Mouse (Mus musculus): Measurements from ENCODE around the gene Fam227a. TPM values are rescaled to one million over a fixed set of nuclear protein-coding genes. Genes with fewer than 3 reads are reported as not detected.

The Fam227a gene
- polyA plus RNA-seq, 1 experiment from 2014 or later, result 4.7 TPM

GRCm38 (mm10) chr15:79615501-79615900 is 43.3 kb downstream of the Fam227a start:
- no peaks in the 10 kb centered on the region for H3K27me3 ChIP-seq (ENCODE audit: control insufficient read depth, insufficient read depth, low read length)
- H3K4me2 ChIP-seq (ENCODE audit: low read depth, low read length, severe bottlenecking), result no peak overlapping the region
- no peak overlapping the region for H3K27ac ChIP-seq (ENCODE audit: low read depth, low read length)
- H3K4me1 ChIP-seq (replicated peaks; ENCODE audit: control insufficient read depth, insufficient read depth, low read length), result no peaks in the 10 kb centered on the region
- no peak overlapping the region for H3K4me3 ChIP-seq (ENCODE audit: low read depth, low read length)
- WGBS, result 92% methylated on average over 7 of the region's 7 CpGs
- no peak overlapping the region for H3K9ac ChIP-seq (ENCODE audit: low read length)
- H3K9me3 ChIP-seq (ENCODE audit: control insufficient read depth, low read length), result no peaks in the 10 kb centered on the region
- no peak for ATAC-seq (replicated peaks; ENCODE audit: low FRiP score)
- no peaks in the 10 kb centered on the region for H3K36me3 ChIP-seq (ENCODE audit: control insufficient read depth, insufficient read depth, low read length)
- no peak for DNase-seq (ENCODE audit: low spot score)

- Histone ChIP-seq H3K9me3 (ENCODE audit: control insufficient read depth, low read length) (no peaks in the 10 kb centered on the region), H3K4me3 (ENCODE audit: low read depth, low read length) (no peak overlapping the region), H3K4me1 (replicated peaks; ENCODE audit: control insufficient read depth, insufficient read depth, low read length) (no peaks in the 10 kb centered on the region), H3K27me3 (ENCODE audit: control insufficient read depth, insufficient read depth, low read length) (peaks cover 5% of the 10 kb centered on the region; the same call in 1 of the 2 replicates), H3K27ac (ENCODE audit: low read depth, low read length) (no peak overlapping the region), H3K36me3 (ENCODE audit: control insufficient read depth, insufficient read depth, low read length) (no peaks in the 10 kb centered on the region), H3K9ac (ENCODE audit: low read length) (no peak overlapping the region), H3K4me2 (ENCODE audit: low read depth, low read length, severe bottlenecking) (no peak overlapping the region)
- ATAC-seq (replicated peaks; ENCODE audit: low FRiP score), result no peak
- 97% methylated on average over 2 of the region's 2 CpGs for WGBS
- DNase-seq (ENCODE audit: low spot score), result no peak
These were observed 49.5 kb downstream of the Fam227a start for GRCm38 (mm10) chr15:79609226-79609625.

DNA sequence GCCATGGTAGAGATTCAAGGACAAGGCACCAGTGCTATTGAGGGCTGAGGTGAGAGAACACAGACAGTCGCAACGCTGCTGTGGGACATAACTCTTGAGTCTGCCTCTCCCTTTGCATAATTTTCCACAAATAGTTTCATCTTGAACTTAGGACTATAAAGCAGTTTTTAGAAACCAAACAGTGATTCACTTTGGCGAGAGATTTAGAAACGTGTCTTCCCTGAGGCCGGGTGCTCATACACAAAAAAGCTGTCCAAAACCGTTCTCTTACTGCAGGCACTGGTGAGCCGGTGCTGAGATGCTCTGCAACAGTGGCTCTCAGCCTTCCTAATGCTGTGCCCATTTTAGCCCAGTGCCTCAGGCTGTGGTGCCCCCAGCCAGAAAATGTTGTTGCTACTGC is 50.5 kb downstream of the Fam227a start:
- Histone ChIP-seq H3K4me2 (ENCODE audit: low read depth, low read length, severe bottlenecking) (no peak overlapping the region), H3K27me3 (ENCODE audit: control insufficient read depth, insufficient read depth, low read length) (peaks cover 5% of the 10 kb centered on the region; the same call in 1 of the 2 replicates), H3K36me3 (ENCODE audit: control insufficient read depth, insufficient read depth, low read length) (no peaks in the 10 kb centered on the region), H3K9ac (ENCODE audit: low read length) (no peak overlapping the region), H3K4me1 (replicated peaks; ENCODE audit: control insufficient read depth, insufficient read depth, low read length) (no peaks in the 10 kb centered on the region), H3K27ac (ENCODE audit: low read depth, low read length) (no peak overlapping the region), H3K4me3 (ENCODE audit: low read depth, low read length) (no peak overlapping the region), H3K9me3 (ENCODE audit: control insufficient read depth, low read length) (no peaks in the 10 kb centered on the region)
- no peak for DNase-seq (ENCODE audit: low spot score)
- ATAC-seq (replicated peaks; ENCODE audit: low FRiP score), result no peak
- 76% methylated on average over 7 of the region's 7 CpGs for WGBS

DNA sequence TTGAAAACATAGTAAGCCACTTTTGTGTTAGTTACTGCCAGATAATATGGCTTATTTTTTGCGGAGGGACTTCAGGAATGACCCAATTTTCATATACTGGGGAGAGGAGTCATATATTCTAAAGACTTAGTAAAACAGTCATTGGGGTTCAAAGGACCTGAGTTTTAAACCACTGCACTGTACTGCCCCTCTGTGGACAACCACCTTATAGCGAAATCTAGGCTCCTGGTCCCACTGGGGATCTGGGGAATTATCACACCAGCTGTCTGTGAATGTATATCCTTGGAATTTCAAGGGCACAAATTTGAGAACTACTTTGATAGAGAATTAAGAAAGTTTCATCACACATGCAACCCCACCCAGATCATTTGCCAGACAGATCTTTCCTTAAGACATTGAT is 51.0 kb downstream of the Fam227a start:
- WGBS, result 59% methylated on average over 2 of the region's 2 CpGs
- Histone ChIP-seq H3K4me3 (ENCODE audit: low read depth, low read length) (no peak overlapping the region), H3K36me3 (ENCODE audit: control insufficient read depth, insufficient read depth, low read length) (no peaks in the 10 kb centered on the region), H3K27ac (ENCODE audit: low read depth, low read length) (no peak overlapping the region), H3K9me3 (ENCODE audit: control insufficient read depth, low read length) (no peaks in the 10 kb centered on the region), H3K9ac (ENCODE audit: low read length) (no peak overlapping the region), H3K4me1 (replicated peaks; ENCODE audit: control insufficient read depth, insufficient read depth, low read length) (no peaks in the 10 kb centered on the region), H3K27me3 (ENCODE audit: control insufficient read depth, insufficient read depth, low read length) (peaks cover 5% of the 10 kb centered on the region; the same call in 1 of the 2 replicates), H3K4me2 (ENCODE audit: low read depth, low read length, severe bottlenecking) (no peak overlapping the region)
- DNase-seq (ENCODE audit: low spot score), result no peak
- ATAC-seq (replicated peaks; ENCODE audit: low FRiP score), result no peak

DNA sequence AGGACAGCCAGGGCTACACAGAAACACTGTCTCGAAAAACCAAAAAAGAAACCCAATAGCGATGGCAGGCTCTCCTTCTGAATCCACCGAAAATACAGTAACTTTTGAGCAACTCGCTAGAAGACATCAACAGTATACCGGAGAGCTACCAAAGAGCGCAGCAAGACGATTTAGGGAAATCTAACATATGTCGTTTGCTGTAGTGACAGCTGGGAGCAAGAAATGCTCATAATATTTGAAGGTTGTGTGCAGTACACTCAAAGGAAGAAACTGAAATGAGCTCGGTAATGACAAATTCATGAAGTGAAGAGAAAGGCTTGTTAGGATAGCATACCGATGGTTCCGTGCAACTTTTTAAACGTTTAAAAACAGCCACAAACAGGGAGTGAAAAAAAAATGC is 52.6 kb downstream of the Fam227a start:
- Histone ChIP-seq H3K9me3 (ENCODE audit: control insufficient read depth, low read length) (no peaks in the 10 kb centered on the region), H3K4me2 (ENCODE audit: low read depth, low read length, severe bottlenecking) (no peak overlapping the region), H3K9ac (ENCODE audit: low read length) (no peak overlapping the region), H3K4me3 (ENCODE audit: low read depth, low read length) (no peak overlapping the region), H3K27ac (ENCODE audit: low read depth, low read length) (no peak overlapping the region), H3K36me3 (ENCODE audit: control insufficient read depth, insufficient read depth, low read length) (no peaks in the 10 kb centered on the region), H3K4me1 (replicated peaks; ENCODE audit: control insufficient read depth, insufficient read depth, low read length) (no peaks in the 10 kb centered on the region), H3K27me3 (ENCODE audit: control insufficient read depth, insufficient read depth, low read length) (peaks cover 5% of the 10 kb centered on the region; the same call in 1 of the 2 replicates)
- no peak for ATAC-seq (replicated peaks; ENCODE audit: low FRiP score)
- 92% methylated on average over 12 of the region's 12 CpGs for WGBS
- no peak for DNase-seq (ENCODE audit: low spot score)

GRCm38 (mm10) chr15:79604990-79605665 is 53.6 kb downstream of the Fam227a start, which contains the start of gene Dmc1:
Dmc1 (minus strand) TSS chr15:79605109.
- Histone ChIP-seq H3K27ac (ENCODE audit: low read depth, low read length) (no peak within 1 kb of the TSS), H3K36me3 (ENCODE audit: control insufficient read depth, insufficient read depth, low read length) (no peaks in the 10 kb centered on the region), H3K4me1 (replicated peaks; ENCODE audit: control insufficient read depth, insufficient read depth, low read length) (no peaks in the 10 kb centered on the region), H3K27me3 (ENCODE audit: control insufficient read depth, insufficient read depth, low read length) (peaks cover 5% of the 10 kb centered on the region; the same call in 1 of the 2 replicates), H3K9ac (ENCODE audit: low read length) (peak within 1 kb of the TSS; percentile 14; the same call in 1 of the 2 replicates), H3K4me2 (ENCODE audit: low read depth, low read length, severe bottlenecking) (peak within 1 kb of the TSS; percentile 41; the same call in 1 of the 2 replicates), H3K9me3 (ENCODE audit: control insufficient read depth, low read length) (no peaks in the 10 kb centered on the region), H3K4me3 (ENCODE audit: low read depth, low read length) (peak within 1 kb of the TSS; percentile 12; the same call in 1 of the 2 replicates)
- ATAC-seq (replicated peaks; ENCODE audit: low FRiP score) (no peak; the same call in 1 of the 2 replicates), DNase-seq (ENCODE audit: low spot score) (peak; percentile 77)
- WGBS, result 12% methylated on average over 36 of the region's 37 CpGs

DNA sequence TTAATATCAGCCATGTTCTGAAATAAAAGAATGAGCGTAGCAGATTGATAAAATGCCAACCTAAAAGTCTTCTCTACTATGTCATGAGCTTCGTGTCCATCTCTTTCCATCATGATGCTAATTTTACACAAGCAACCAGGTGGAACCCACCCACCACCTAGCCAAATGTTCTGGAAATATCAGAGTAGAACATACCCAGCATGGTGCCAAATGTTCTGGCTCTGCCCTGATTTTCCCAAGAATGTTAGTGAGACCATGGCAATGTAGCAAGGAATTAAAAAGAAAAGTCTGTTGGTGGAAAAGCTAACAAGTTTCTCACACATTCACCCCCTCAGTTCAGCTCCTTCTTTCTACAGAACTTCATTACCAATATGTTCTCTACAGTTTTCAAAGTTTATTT is 58.6 kb downstream of the Fam227a start:
- Histone ChIP-seq H3K4me2 (ENCODE audit: low read depth, low read length, severe bottlenecking) (no peak overlapping the region), H3K27ac (ENCODE audit: low read depth, low read length) (no peak overlapping the region), H3K4me3 (ENCODE audit: low read depth, low read length) (no peak overlapping the region), H3K4me1 (replicated peaks; ENCODE audit: control insufficient read depth, insufficient read depth, low read length) (no peaks in the 10 kb centered on the region), H3K27me3 (ENCODE audit: control insufficient read depth, insufficient read depth, low read length) (peaks cover 5% of the 10 kb centered on the region; the same call in 1 of the 2 replicates), H3K36me3 (ENCODE audit: control insufficient read depth, insufficient read depth, low read length) (no peaks in the 10 kb centered on the region), H3K9me3 (ENCODE audit: control insufficient read depth, low read length) (no peaks in the 10 kb centered on the region), H3K9ac (ENCODE audit: low read length) (no peak overlapping the region)
- 91% methylated on average over 2 of the region's 2 CpGs for WGBS
- no peak for ATAC-seq (replicated peaks; ENCODE audit: low FRiP score)
- DNase-seq (ENCODE audit: low spot score), result no peak

- no peaks in the 10 kb centered on the region for H3K36me3 ChIP-seq (ENCODE audit: control insufficient read depth, insufficient read depth, low read length)
- 85% methylated on average over 1 of the region's 1 CpGs for WGBS
These were observed 60.0 kb downstream of the Fam227a start for GRCm38 (mm10) chr15:79598715-79599114.

DNA sequence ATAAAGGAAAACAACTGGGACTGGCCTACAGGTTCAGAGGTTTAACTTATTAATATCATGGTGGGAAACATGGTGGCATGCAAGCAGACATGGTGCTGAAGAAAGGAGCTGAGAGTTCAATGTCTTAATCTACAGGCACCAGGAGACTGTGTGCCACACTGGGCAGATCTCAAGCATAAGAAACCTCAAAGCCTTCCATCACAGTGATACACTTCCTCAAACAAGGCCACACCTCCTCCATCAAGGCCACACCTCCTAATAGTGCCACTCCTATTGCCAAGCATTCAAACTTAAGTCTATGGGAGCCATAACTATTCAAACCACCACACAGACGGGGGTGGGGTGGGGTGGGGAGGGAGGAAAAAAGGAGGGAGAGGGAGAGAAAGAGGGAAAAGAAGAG is 77.2 kb downstream of the Fam227a start:
- H3K27me3 ChIP-seq (ENCODE audit: control insufficient read depth, insufficient read depth, low read length), result no peaks in the 10 kb centered on the region
- no peak overlapping the region for H3K9ac ChIP-seq (ENCODE audit: low read length)
- no peak overlapping the region for H3K4me2 ChIP-seq (ENCODE audit: low read depth, low read length, severe bottlenecking)
- no peaks in the 10 kb centered on the region for H3K4me1 ChIP-seq (replicated peaks; ENCODE audit: control insufficient read depth, insufficient read depth, low read length)
- H3K36me3 ChIP-seq (ENCODE audit: control insufficient read depth, insufficient read depth, low read length), result no peaks in the 10 kb centered on the region
- no peak overlapping the region for H3K4me3 ChIP-seq (ENCODE audit: low read depth, low read length)
- DNase-seq (ENCODE audit: low spot score), result no peak
- ATAC-seq (replicated peaks; ENCODE audit: low FRiP score), result no peak
- H3K9me3 ChIP-seq (ENCODE audit: control insufficient read depth, low read length), result no peaks in the 10 kb centered on the region
- WGBS, result 89% methylated on average over 1 of the region's 1 CpGs
- H3K27ac ChIP-seq (ENCODE audit: low read depth, low read length), result no peak overlapping the region

More at GRCm38 (mm10) chr15:79598715-79599114, 60.0 kb downstream of the Fam227a start:
- DNase-seq (ENCODE audit: low spot score), result no peak
- Histone ChIP-seq H3K27ac (ENCODE audit: low read depth, low read length) (no peak overlapping the region), H3K9ac (ENCODE audit: low read length) (no peak overlapping the region), H3K4me3 (ENCODE audit: low read depth, low read length) (no peak overlapping the region), H3K27me3 (ENCODE audit: control insufficient read depth, insufficient read depth, low read length) (no peaks in the 10 kb centered on the region), H3K4me2 (ENCODE audit: low read depth, low read length, severe bottlenecking) (no peak overlapping the region), H3K4me1 (replicated peaks; ENCODE audit: control insufficient read depth, insufficient read depth, low read length) (no peaks in the 10 kb centered on the region), H3K9me3 (ENCODE audit: control insufficient read depth, low read length) (no peaks in the 10 kb centered on the region)
- ATAC-seq (replicated peaks; ENCODE audit: low FRiP score), result no peak

All from forebrain, embryonic 11.5 days (tissue).